In the genomic region with DNA sequence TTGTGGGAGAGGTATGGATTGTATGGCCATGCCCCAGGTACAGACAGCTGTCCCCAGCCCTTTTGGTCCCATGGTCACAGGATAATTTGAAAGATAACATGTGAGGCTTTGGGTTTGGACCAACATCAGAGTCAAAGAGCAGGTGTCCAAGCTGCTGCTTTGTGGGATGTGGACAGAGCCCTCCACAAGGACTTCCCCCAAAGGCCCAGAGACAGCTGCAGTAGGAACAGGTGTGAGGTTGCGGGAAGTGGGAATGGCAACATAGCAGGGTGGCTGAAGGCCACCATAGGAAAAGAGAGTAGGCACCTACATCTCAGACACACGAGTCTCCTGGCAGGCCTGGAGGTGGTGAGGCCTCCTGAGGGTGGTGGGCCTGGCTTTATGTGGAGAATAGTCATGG, we compare ENCODE assay signal across 27 mouse cellular contexts.
"Had no signal": no experiment of that assay in that cellular context is flagged by ENCODE, and none has a peak within 500 bp of the region (broad histone marks: within the 10 kb centered on the region; RNA-seq: fewer than 3 reads in every experiment).

No protein-coding gene starts in this region.

- H3K27ac ChIP-seq: hindbrain, embryonic 10.5 days; hindbrain, embryonic 12.5 days; hindbrain, embryonic 14.5 days; intestine, embryonic 15.5 days; kidney, embryonic 15.5 days; kidney, postnatal 0 days; layer of hippocampus, adult 2 months; left cerebral cortex, adult 2 months; limb, embryonic 13.5 days; liver, embryonic 13.5 days; liver, embryonic 15.5 days had no signal

- DNase-seq: gastrocnemius, postnatal 10 days; gastrocnemius, postnatal 25 days; heart, adult 18-20 months; heart, postnatal 10 days; heart, postnatal 4 days; kidney, adult 2 months; kidney, adult 9 months; kidney, postnatal 4 days; liver; liver, embryonic 13.5 days; liver, postnatal 0 days had no signal

- H3K9me3 ChIP-seq: heart, embryonic 10.5 days; heart, embryonic 12.5 days; hindbrain, embryonic 10.5 days; hindbrain, embryonic 12.5 days; intestine, embryonic 15.5 days; kidney, embryonic 15.5 days; limb, embryonic 13.5 days; liver, embryonic 13.5 days; liver, embryonic 15.5 days had no signal

- H3K4me2 ChIP-seq: heart, embryonic 12.5 days; hindbrain, embryonic 12.5 days; hindbrain, embryonic 14.5 days; intestine, embryonic 15.5 days; kidney, embryonic 15.5 days; limb, embryonic 13.5 days; liver, embryonic 11.5 days; liver, embryonic 13.5 days; liver, embryonic 15.5 days had no signal

- H3K36me3 ChIP-seq: heart, embryonic 10.5 days; heart, embryonic 12.5 days; hindbrain, embryonic 10.5 days; hindbrain, embryonic 12.5 days; intestine, embryonic 15.5 days; kidney, embryonic 15.5 days; limb, embryonic 13.5 days; liver, embryonic 13.5 days; liver, embryonic 15.5 days had no signal

- H3K9ac ChIP-seq: heart, embryonic 12.5 days; hindbrain, embryonic 12.5 days; hindbrain, embryonic 14.5 days; intestine, embryonic 15.5 days; kidney, embryonic 15.5 days; limb, embryonic 13.5 days; liver, embryonic 13.5 days; liver, embryonic 15.5 days; liver, postnatal 0 days had no signal

- H3K27me3 ChIP-seq: heart, embryonic 12.5 days; hindbrain, embryonic 12.5 days; intestine, embryonic 15.5 days; kidney, embryonic 15.5 days; liver, embryonic 13.5 days; liver, embryonic 15.5 days had no signal

- H3K4me3 ChIP-seq: heart, embryonic 10.5 days; heart, embryonic 12.5 days; hindbrain, embryonic 10.5 days; hindbrain, embryonic 12.5 days; intestine, embryonic 15.5 days; kidney, embryonic 15.5 days; layer of hippocampus, adult 2 months; left cerebral cortex, adult 2 months; limb, embryonic 13.5 days; liver, embryonic 13.5 days; liver, embryonic 15.5 days had no signal

- ATAC-seq: hindbrain, embryonic 16.5 days; inflammation-experienced regulatory T-cells, adult 6 months; intestine, embryonic 15.5 days; intestine, postnatal 0 days; liver, postnatal 0 days had no signal
